Mouse (Mus musculus) spleen, postnatal 36 days (tissue): ENCODE data around the gene Tmed9.
A peak's percentile ranks its signal among the peaks of the same experiment; 100 is the strongest.

ENCODE experiments used
- DNase-seq, 2 experiments: peaks; one replicate each; pipeline ENCODE4 v3.0.0; 2022; ENCODE audit warnings: low spot score in 2 of 2, mixed read lengths in 1 of 2

Gene Tmed9

GRCm38 (mm10) chr13:55573432-55573831 is at the start of gene Tmed9:
Tmed9 (plus strand) TSS chr13:55573732.
- DNase-seq, result no peak

GRCm38 (mm10) chr13:55523951-55524600 is 49.5 kb upstream of the Tmed9 start:
- no peak for DNase-seq

DNA sequence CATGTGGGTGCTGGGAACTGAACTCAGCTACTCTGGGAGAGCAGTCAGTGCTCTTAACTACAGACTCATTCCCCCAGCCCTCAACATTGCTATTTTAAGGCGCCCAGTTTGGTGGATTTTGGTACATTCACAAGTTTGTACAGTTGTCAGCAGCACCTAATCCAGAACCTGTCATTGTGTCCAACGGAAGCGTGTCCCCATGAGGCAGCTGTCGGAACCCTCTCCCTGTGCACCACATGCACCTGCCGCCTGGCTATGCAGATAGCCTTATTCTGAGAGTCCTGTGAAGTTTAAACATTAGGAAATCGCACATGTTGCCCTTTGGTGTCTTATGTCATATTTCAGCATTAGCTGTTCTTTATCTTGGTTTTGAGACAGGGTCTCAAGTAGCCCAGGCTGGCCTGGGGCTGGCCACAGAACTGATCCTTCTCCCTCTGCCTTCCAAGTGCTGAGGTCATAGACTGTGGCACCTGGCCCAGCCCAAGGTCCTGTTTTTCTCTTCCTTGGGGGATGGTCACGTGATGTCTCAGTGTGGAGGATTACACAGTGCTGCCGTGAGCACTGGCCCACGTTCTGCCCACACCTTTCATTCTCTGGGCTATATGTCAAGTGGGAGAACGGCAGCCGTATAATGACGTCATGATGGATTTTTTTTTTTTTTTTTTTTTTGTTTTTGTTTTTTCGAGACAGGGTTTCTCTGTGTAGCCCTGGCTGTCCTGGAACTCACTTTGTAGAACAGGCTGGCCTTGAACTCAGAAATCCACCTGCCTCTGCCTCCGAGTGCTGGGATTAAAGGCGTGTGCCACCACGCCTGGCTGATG is 47.6 kb upstream of the Tmed9 start:
- DNase-seq, result no peak

GRCm38 (mm10) chr13:55527212-55527611 is 46.3 kb upstream of the Tmed9 start:
- peak; percentile 40 to 47 for DNase-seq

DNA sequence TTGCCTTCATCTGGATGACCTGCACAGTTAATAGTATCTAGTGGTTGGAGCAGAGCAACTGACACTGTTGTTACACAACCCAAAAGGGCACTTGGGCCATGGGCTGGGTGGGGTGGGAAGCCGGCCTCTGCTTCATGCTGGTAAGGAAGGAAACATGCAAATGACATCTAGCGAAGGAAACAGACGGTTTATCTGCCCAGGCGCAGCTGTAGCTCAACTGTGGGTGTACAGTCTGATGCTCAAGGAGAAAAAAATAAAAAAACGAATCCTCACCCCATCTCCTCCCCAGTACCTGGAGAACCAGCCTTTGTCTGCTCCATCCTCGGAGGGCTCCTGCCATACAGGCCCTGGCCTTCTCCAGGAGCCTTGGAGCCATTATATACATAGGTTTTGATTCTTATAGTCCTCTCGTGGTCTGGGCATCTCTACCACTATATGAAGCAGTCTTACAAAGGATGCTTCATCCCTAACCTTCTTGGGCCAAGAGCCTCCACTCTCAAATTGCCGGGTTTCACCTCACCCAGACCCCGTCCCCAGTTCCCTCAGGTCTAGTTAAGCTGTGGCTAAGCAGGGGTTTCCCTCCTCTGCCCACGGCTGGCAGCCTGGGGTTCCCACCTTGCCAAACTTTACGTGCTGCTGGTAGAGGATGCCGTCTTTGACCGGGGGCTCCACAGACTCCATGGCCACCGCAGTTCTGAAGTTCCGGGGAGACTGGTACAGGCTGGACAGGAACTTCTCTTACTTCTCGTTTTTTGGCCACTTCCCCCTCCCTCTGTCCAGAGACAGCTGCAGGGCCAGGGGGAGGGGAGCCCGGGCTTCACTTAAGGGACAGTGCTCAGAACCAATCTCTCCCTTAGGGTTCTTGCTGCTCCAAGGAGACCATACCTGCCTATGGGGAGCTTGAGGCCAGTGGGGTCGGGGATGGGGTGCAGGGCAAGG is 45.4 kb upstream of the Tmed9 start:
- peak; percentile 79 to 80 for DNase-seq

GRCm38 (mm10) chr13:55529198-55529915 is 44.2 kb upstream of the Tmed9 start, which contains the start of gene Dok3:
Dok3 (minus strand) TSS chr13:55529296.
- DNase-seq, result peak; percentile 92 to 93

- DNase-seq, result no peak
Measured at GRCm38 (mm10) chr13:55535191-55535590, 38.3 kb upstream of the Tmed9 start.

- DNase-seq, result no peak
Measured at GRCm38 (mm10) chr13:55535796-55536193, 37.7 kb upstream of the Tmed9 start.

DNA sequence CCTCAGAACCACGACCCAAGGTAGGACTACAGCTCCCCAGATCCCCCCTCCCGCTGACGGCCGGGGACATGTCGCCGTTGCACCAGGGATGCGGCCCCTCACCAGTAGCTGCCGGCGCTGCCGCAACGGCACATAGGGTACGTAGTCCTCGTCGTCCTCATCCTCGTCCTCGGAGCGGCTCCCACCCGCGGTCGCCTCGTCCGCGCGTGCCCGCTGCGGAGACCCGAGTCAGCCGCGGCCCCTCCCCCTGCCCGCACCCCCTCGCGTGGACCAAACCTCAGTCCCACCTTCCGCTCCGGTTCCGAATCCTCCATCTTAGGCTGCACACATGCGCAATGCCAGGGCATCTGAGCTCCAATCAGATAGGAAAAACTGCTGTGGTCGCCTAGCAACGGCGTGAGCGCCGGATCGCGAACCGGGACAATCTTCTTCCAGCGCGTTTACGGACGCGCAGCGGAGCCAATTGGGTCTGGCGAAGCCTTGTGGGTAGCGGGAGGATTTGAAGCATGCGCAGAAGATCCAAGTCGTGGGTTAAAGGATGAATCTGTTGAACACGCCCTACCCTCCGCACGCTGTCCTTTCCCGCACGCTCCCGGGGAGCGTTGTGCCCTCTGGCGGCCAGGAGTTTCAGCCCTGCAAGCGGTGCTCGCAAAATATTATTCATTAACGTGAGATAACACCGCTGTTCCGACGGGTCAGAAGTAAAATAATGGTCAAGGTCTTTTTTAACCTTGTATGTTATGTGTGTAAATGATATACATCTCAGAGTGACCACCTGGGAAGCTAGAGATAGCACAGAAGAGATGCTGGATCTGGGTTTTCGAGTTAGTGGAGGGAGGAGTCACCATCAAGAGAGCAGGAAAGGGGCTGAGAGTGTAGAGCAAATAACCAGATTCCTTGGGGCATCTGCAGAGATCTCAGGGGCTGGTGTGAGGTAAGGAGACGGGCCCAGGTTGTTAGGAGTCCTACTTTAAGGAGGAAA is 37.0 kb upstream of the Tmed9 start, which contains the start of gene Ddx41:
Gene Ddx41 (minus strand): TSS at position 465 of the 982 bp plus-strand sequence.
- DNase-seq, result peak; percentile 98 to 99

DNA sequence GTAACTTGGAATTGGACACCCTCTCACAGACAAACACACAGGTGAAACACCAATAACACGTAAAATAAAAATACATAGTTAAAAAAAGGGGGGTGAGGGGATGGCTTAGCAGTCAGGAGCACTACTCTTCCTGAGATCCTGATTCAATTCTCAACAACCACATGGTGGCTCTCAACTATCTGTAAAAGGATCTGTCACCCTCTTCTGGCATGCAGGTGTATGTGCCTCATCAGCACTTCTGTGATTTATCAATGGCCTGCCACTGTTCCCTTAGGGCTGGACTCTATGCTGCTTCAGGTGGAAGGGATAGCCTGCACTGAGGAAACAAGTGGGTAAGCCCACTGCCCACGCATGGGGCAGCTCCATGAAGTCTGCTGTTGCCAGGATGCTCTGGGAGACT is 32.6 kb upstream of the Tmed9 start:
- DNase-seq, result peak; percentile 37 to 46

DNA sequence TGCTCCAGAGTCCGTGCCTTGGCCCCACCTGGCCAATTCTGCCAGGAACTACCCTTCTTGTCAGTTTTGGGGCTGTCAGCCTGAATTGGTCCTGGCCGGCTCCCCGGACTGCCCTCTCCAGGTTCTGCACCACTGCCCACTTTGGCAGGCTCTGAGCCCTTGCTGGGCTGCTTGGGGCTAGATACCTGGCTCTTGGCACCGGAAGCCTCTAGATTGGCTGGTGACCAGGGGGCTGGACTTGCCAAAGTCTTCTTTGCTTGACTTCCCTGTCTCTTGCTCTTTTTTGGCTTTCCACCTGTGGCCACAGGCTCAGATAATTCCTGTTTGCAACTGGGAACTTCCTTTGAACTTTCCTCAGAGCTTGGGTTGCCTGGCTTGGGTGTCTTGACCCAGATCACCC is 30.6 kb upstream of the Tmed9 start:
- DNase-seq, result no peak

DNA sequence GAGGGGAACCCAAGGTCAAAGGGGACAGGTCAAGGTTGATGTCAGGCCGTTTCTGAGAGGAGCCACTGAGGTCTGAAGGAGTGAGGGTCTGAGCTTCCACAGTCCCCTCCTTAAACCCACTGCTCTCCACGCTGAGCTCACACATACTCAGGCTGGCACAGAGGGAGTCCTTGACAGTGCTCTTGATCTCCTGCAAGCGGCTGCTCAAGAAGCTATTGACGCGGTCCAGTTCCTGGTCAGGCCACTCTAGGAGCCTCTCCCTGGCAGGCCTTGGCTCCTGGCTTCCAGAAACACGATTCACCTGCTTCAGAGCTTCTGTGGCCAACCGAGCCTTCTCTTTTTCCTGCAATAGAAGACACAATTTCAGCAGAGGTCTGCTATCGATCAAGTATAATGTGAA is 30.1 kb upstream of the Tmed9 start:
- no peak for DNase-seq

GRCm38 (mm10) chr13:55544792-55545191 is 28.7 kb upstream of the Tmed9 start:
- no peak for DNase-seq

- DNase-seq, result no peak
Measured at GRCm38 (mm10) chr13:55547916-55548315, 25.6 kb upstream of the Tmed9 start.

DNA sequence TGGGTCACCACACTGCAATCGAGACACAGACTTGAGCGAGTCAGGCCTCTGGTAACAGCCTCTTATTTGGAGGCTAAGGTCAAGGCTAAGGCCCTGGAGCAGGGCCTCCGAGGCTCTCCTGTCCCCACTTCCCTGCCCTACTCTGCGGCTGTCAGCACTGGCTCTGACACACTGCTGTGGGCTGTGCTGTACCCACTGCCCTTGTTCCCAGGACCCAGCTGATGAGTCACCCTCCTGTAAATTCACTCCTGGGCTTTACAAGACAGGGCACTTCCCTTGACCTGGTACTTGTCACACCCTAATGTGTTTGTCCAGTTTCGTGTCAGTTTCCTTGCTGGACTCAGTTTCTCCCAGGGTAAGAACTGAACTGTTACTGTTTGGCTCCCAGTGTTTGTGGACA is 25.1 kb upstream of the Tmed9 start:
- no peak for DNase-seq

- DNase-seq, result no peak
Measured at GRCm38 (mm10) chr13:55549061-55549460, 24.5 kb upstream of the Tmed9 start.

- DNase-seq, result no peak
Measured at GRCm38 (mm10) chr13:55555921-55556320, 17.6 kb upstream of the Tmed9 start.

- DNase-seq, result no peak
Measured at GRCm38 (mm10) chr13:55557499-55557898, 16.0 kb upstream of the Tmed9 start.

- no peak for DNase-seq
Measured at GRCm38 (mm10) chr13:55563266-55563879, 10.2 kb upstream of the Tmed9 start.

GRCm38 (mm10) chr13:55567001-55567400 is 6.5 kb upstream of the Tmed9 start:
- DNase-seq, result no peak
